Mouse (Mus musculus) adipocyte (in vitro differentiated cells): ENCODE results near the gene Stom.

ENCODE experiments used
- DNase-seq: peaks from one replicate; pipeline ENCODE4 v3.0.0-alpha.2; 2016; ENCODE audit warnings: low spot score

Gene Stom

DNA sequence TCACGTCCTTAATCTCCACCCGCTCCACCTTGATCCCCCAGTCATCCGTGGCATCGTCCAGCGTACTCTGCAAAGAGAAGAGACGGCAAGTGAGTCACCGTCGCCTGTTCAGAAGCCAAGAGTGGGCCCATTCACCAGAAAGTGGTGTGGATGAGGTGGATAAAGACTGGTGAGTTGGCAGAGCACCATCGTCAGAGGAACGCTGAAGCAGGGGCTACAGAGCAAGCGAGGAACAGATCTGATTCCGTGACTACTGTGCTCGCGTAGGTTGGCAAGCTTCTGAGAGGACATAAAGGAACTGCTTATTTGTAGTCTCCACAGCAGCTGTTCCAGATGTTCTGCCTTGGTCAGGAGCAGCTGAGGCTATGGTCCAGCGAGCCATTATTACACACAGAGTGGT, 16.4 kb downstream of the Stom start:
- DNase-seq: no peak

GRCm38 (mm10) chr2:35318405-35318804, 18.4 kb downstream of the Stom start:
- no peak for DNase-seq

GRCm38 (mm10) chr2:35317604-35318003, 19.2 kb downstream of the Stom start:
- DNase-seq: no peak

- peak; percentile 70 for DNase-seq
Observed at GRCm38 (mm10) chr2:35314300-35314699, 22.5 kb downstream of the Stom start.

- DNase-seq: no peak
Observed at GRCm38 (mm10) chr2:35309906-35310493, 26.8 kb downstream of the Stom start.

GRCm38 (mm10) chr2:35308166-35308565, 28.6 kb downstream of the Stom start:
- DNase-seq: peak; percentile 55

- DNase-seq: no peak
Observed at GRCm38 (mm10) chr2:35302049-35302885, 34.5 kb downstream of the Stom start.

DNA sequence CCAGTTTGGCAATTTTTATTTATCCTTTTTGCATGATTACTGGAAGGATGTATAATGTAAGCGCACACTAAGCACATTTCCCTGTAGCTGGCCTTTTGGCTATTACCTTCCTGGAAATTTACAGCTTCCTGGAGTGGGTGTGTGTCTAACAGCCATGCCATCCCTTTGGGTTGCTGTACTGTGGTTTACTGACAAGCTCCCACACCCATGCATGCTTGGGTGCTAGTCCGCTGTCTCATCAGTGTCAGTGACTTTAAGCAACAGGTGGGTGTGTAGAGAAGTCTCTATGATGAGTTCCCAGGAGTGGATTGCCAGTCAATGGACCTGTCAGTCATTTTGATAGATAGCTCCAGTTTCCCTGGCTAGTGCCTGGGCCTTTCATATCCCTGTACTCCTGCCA, 37.3 kb downstream of the Stom start:
- no peak for DNase-seq

DNA sequence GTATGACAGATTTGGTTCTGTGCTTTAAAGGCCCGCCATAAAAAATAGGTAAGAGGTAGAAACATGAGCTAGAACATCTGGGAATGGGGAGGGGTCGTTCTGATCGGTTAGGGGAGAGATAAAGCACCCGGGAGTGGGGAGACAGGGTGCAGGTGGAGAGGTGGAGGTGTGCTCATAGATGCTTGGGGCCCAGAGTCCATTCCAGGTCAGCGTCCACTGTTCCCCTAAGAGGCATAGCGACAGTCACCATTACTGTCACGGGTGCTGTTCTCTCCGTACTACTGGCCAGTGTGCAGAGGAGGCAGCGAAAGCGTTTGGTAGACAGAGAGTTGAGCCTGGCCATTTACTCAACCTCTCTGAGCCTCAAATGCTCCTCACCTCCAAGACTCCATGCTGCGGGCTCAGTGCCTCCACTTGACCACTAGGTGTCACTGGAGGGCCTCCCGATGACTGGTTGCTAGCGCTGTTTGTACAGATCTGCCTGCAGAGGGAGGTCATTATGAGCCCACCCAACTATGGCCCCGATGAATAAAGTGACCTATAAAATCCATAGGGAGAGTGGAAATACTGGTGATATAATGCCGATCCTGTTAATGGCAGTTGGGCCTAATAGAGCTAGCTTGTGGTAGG, 39.0 kb downstream of the Stom start:
- DNase-seq: peak; percentile 84

DNA sequence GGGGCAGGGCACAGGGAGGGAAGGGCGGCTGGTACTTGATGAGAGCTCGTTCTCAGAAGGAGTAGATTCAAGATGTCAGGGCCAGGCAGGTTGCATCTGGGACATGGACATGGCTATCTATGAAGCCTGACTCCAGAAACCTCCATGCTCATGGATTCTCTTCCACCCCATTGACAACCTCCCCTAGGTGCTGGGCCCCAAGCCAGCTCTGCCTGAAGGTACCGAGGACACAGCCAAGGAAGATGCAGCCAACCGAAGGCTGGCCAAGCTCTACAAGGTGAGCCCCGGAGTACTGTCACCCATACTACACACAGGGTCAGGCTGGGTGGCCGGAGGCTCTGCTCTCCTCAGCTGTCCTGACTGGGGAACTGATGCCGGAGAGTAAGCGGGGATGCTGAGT, 43.5 kb downstream of the Stom start:
- no peak for DNase-seq

DNA sequence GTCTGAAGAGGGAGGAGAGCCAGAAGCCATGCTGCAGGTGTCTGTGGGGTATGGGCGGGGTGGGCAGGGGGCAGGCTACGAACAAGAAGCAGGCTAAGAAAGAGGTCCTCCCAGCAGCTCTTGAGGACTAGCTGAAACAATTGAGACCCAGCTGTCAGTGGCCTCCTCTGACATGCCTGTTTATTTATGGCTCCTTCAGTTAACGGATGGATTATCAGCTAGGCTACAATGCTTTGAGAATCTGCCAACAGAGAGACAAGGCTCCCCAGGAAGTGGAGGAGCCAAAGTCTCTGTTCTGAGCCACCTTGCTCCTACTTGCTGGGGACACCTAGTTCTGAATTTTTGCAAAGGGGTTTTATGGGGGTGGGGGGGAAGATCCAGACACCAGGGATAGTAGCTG, 44.1 kb downstream of the Stom start:
- DNase-seq: no peak

DNA sequence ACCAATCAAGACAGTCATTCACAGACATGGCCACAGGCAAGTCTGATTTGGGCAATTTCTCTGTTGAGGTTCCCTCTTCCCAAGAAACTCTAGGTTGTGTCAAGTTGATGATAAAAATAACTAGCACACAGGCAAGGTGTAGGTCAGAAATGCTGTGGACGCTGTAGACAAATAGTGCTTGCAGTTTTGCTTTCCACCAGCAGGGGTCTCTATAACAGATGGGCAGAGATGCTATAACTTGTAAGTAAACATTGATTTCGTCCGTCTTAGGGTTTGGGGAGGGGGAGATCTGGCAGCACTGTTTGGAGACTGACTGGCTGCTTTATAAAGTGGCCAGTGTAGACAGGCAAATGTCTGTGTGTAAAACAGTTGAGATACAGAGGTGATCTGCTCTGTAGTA, 44.9 kb downstream of the Stom start:
- DNase-seq: peak; percentile 67

- peak; percentile 92 for DNase-seq
Observed at GRCm38 (mm10) chr2:35288758-35289635, 47.8 kb downstream of the Stom start.

- no peak for DNase-seq
Observed at GRCm38 (mm10) chr2:35287017-35287620, 49.7 kb downstream of the Stom start.

DNA sequence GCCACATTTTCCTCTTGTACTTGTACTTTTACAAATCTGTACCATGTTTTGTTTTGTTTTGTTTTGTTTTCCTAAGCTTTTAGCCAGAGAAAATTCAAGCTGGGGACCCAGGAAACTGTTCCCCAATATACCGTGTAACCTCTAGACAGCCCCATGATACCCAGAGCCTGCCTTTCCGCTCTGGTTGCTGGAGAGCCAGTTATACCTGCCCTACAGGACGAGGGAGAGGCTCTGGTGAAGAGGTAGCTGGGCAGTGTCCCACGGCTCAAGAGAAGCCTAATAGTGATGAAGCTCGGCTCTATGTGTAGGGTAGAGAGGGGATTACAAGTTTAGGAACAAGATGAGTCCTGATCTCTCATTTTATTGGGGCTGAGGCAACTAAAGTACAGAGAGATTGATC, 51.6 kb downstream of the Stom start:
- DNase-seq: no peak

DNA sequence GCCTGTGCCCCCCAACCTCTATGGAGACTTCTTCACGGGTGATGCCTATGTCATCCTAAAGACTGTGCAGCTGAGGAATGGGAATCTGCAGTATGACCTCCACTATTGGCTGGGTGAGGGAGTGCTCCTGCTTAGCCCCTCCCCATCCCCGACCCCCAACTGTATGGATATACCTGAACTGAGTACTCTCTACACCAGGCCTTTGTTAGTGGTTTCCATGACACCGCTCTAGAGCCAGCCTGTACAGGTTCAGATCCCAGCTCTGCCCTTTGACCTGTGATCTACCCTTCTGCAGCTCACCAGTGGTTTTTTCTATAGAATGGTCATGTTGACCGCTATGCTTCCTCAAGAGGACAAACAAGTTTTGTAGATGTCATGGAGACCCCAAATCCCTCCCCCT, 52.8 kb downstream of the Stom start:
- DNase-seq: no peak

DNA sequence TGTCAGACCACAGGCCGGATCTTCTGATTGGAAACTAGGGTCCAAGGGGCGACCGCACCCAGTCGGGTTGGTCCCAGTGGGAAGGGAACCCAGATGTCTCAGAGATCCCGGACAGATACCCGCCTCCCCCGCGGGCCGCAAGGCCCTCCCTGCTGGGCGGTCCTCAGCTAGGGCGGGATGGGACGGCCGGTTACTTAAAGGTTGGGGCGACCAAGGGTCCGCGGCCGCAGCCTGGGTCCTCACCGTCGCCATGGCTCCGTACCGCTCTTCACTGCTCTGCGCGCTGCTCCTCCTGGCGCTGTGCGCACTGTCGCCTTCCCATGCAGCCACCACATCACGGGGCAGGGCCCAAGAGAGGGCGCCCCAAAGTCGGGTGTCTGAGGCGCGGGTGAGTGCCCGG, 54.6 kb downstream of the Stom start:
- DNase-seq: no peak

- no peak for DNase-seq
Observed at GRCm38 (mm10) chr2:35280001-35280400, 56.8 kb downstream of the Stom start.

GRCm38 (mm10) chr2:35278371-35279210, 58.2 kb downstream of the Stom start:
- peak; percentile 96 for DNase-seq

DNA sequence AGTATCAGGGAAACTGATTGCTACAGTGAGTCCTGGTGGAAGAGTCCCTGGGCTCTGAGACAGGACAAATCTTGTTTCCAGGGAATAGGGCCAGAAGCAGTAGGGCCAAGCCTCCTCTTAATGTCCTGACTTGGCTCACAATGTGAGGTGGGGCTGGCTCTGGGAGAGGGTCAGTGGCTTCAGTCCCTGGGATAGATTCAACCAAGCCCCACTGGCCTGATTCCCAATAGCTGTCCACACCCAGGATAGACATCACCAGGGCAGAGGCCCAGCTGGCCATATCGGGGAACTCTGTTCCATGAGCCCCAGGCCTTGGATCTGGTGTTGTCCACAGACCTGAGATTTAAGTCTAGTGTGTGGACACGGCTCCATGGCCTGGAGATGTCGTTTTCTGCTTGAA, 59.1 kb downstream of the Stom start:
- peak; percentile 100 for DNase-seq

- peak; percentile 85 for DNase-seq
Observed at GRCm38 (mm10) chr2:35273536-35273935, 63.2 kb downstream of the Stom start.
